Mouse (Mus musculus): ENCODE measurements around the gene Cdv3. TPM values are rescaled to one million over a fixed set of nuclear protein-coding genes. Genes with fewer than 3 reads are reported as not detected.

The Cdv3 gene
- total RNA-seq, 2 experiments from 2014 or later, result 142 to 157 TPM

- peak; percentile 87 to 94 for DNase-seq (ENCODE audit: low spot score in 2 of 2)
These were observed 60.7 kb downstream of the Cdv3 start, which contains the start of the genes 1300017J02Rik and Topbp1 for GRCm38 (mm10) chr9:103304927-103305326. 1300017J02Rik (minus strand) TSS chr9:103305082. Topbp1 (plus strand) TSS chr9:103305215.

Other genes with a start within 250 kb of the Cdv3 start
- 10 to 100 TPM; 19.8 to 22.3 TPM for gene Srprb, start 163.7 kb downstream of the Cdv3 start, total RNA-seq (2021)
- gene Gm20425, start 135.5 kb downstream of the Cdv3 start, total RNA-seq (2021), result 1 to 10 TPM; 5.7 to 8.6 TPM
- 10 to 100 TPM; 24.5 to 82.3 TPM for gene Trf, start 135.4 kb downstream of the Cdv3 start, total RNA-seq (2021)
- gene 1300017J02Rik, start 60.8 kb downstream of the Cdv3 start, total RNA-seq (2021), result 1 to 10 TPM; 1.2 to 1.4 TPM
- gene Topbp1, start 60.6 kb downstream of the Cdv3 start, total RNA-seq (2021), result 10 to 100 TPM; 36.7 to 40.4 TPM
- under 1 TPM; 0.62 to 0.64 TPM for gene Bfsp2, start 114.6 kb upstream of the Cdv3 start, total RNA-seq (2021)